8 mouse cellular contexts compared by ENCODE assay signal in the genomic region with DNA sequence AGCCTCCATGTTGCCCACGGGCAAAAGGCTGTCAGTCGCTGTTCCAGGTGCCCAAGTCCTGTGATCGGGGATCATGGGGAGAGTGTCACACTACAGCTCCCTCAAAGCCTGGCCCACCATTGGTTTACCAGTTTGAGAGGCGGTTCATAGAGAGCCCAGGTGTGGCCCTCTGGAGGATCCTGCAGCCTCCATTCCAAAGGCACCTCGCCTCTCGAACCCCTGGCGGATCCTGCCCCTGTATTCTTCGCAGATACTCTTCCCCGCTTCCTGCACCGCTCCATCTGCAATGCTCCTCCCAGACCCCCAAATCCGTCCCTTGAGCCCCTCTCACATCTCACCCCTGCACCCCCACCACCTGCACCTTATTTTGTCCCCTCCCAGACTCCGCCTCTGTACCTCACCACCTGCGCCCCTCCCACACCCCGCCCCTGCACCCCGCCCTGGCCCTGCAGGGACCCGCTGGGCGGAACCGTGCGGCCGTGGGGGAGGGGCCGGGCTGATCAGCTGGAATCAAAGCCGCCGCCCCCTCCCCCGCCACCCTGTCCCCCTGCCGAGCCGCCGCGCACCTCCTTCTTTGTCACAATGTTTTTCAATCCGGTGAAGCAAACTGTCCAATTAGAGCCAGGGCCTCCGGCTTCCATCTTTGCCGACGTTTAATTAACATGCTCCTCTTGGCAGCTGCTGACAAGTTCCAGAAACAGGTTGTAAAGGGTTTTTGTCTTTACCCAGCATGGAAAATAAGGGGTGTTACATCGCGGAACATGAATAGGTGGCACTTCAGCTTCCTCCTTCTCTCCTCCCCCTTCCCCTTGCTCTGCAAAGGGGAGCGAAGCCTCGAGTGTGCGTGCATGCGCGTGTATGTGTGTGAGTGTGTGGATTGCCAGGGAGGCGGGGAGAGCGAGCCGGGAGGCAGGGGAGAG. TPM values are rescaled to one million over a fixed set of nuclear protein-coding genes. Genes with fewer than 3 reads are reported as not detected.
DNase-seq lines count a peak whose midpoint lies in the region; ATAC-seq and TF ChIP-seq lines count a peak whose summit lies in the region.

No protein-coding gene starts in this region.

- WGBS in thymus, adult 2 months = 6% methylated on average over 42 of the region's 42 CpGs
- 1% methylated on average over 42 of the region's 42 CpGs for WGBS in embryonic facial prominence, embryonic 11.5 days
- WGBS in neural tube, embryonic 12.5 days = under 1% methylated on average over 42 of the region's 42 CpGs

- no peaks in the 10 kb centered on the region for H3K9me3 ChIP-seq in embryonic facial prominence, embryonic 11.5 days (replicated peaks; ENCODE audit: control insufficient read depth, low read length)
- 0 out of 2 replicates have a peak, but pooled peaks cover 4% of the 10 kb centered on the region for H3K9me3 ChIP-seq in neural tube, embryonic 12.5 days

- ATAC-seq in embryonic facial prominence, embryonic 11.5 days (replicated peaks; ENCODE audit: insufficient number of reproducible peaks, low FRiP score, low TSS enrichment, low read depth) = peak; percentile 25; the same call in 1 of the 2 replicates
- ATAC-seq in neural tube, embryonic 12.5 days (ENCODE audit: low FRiP score, low read depth) = peak; percentile 65

- H3K27me3 ChIP-seq in thymus, adult 2 months (ENCODE audit: control insufficient read depth, insufficient read depth, low read length) = peaks cover 10% of the 10 kb centered on the region; the same call in 1 of the 2 replicates
- peaks cover 56% of the 10 kb centered on the region for H3K27me3 ChIP-seq in embryonic facial prominence, embryonic 11.5 days (ENCODE audit: control insufficient read depth, insufficient read depth, low read length)
- peaks cover 58% of the 10 kb centered on the region for H3K27me3 ChIP-seq in neural tube, embryonic 12.5 days (replicated peaks)

- no peak overlapping the region for H3K9ac ChIP-seq in embryonic facial prominence, embryonic 11.5 days (replicated peaks; ENCODE audit: low read length)
- H3K9ac ChIP-seq in neural tube, embryonic 12.5 days = peak overlapping the region; percentile 57

- TF ChIP-seq CTCF in thymus, adult 2 months (IDR thresholded peaks at IDR 0.05; ENCODE audit: borderline replicate concordance, control insufficient read depth, extremely low read depth, insufficient read depth, low read length, poor library complexity) = no peak

- H3K27ac ChIP-seq in thymus, adult 2 months (ENCODE audit: control insufficient read depth, insufficient read depth, low read length) = no peak overlapping the region
- H3K27ac ChIP-seq in embryonic facial prominence, embryonic 11.5 days (replicated peaks; ENCODE audit: low read depth, low read length) = no peak overlapping the region
- peak overlapping the region; percentile 58 for H3K27ac ChIP-seq in neural tube, embryonic 12.5 days

- H3K4me3 ChIP-seq in thymus, adult 2 months (ENCODE audit: control insufficient read depth, insufficient read depth, low read length) = no peak overlapping the region
- H3K4me3 ChIP-seq in embryonic facial prominence, embryonic 11.5 days (ENCODE audit: low read depth, low read length) = peak overlapping the region; percentile 14
- peak overlapping the region; percentile 32 for H3K4me3 ChIP-seq in neural tube, embryonic 12.5 days

- intact Hi-C loops in left cerebral cortex, postnatal 4 days (cut with DNase I) = loop anchor here (5.0 kb wide), 1 partner anchor 35 kb away; no protein-coding TSS in a partner anchor
- intact Hi-C loops in heart, postnatal 14 days (cut with DNase I) = no loop called here

- no peaks in the 10 kb centered on the region for H3K36me3 ChIP-seq in thymus, adult 2 months (ENCODE audit: control insufficient read depth, insufficient read depth, low read length)
- no peaks in the 10 kb centered on the region for H3K36me3 ChIP-seq in embryonic facial prominence, embryonic 11.5 days (replicated peaks; ENCODE audit: control insufficient read depth, insufficient read depth, low read depth, low read length)
- H3K36me3 ChIP-seq in neural tube, embryonic 12.5 days = no peaks in the 10 kb centered on the region

- DNase-seq in thymus, adult 2 months = peak; percentile 16
- no peak for DNase-seq in thymus, postnatal 10 days (ENCODE audit: low spot score in 2 of 2)
- DNase-seq in embryonic facial prominence, embryonic 11.5 days (ENCODE audit: low spot score) = peak; percentile 59
- peak; percentile 47 for DNase-seq in induced T-regulatory cell, adult 2 months (ENCODE audit: low read depth)
- peak; percentile 65 for DNase-seq in left cerebral cortex, postnatal 4 days
- no peak for DNase-seq in gastrocnemius, adult 8-10 months (ENCODE audit: low spot score in 2 of 2)
- DNase-seq in heart, postnatal 14 days = no peak

- H3K4me1 ChIP-seq in thymus, adult 2 months (replicated peaks; ENCODE audit: control insufficient read depth, insufficient read depth, low read length) = peaks cover 9% of the 10 kb centered on the region; the same call in 1 of the 2 replicates
- no peaks in the 10 kb centered on the region for H3K4me1 ChIP-seq in embryonic facial prominence, embryonic 11.5 days (ENCODE audit: control insufficient read depth, insufficient read depth, low read length)
- peaks cover 40% of the 10 kb centered on the region for H3K4me1 ChIP-seq in neural tube, embryonic 12.5 days

- no peak for TF ChIP-seq POLR2A in thymus, adult 2 months (IDR thresholded peaks at IDR 0.05; ENCODE audit: control insufficient read depth, extremely low read depth, insufficient read depth, low read length, poor library complexity)

- peak overlapping the region; percentile 49 for H3K4me2 ChIP-seq in embryonic facial prominence, embryonic 11.5 days (ENCODE audit: low read depth, low read length)
- peak overlapping the region; percentile 72 for H3K4me2 ChIP-seq in neural tube, embryonic 12.5 days (replicated peaks)

RNA-seq across cellular contexts. Expression of gene Rhcg, which starts 25.4 kb away (rescaled TPM):
- polyA plus RNA-seq in thymus, adult 2 months (2012; rRNA removed) = 0.56 and 1.2 TPM in 2 replicates
- 0.53 and 0.67 TPM in 2 replicates for polyA plus RNA-seq in embryonic facial prominence, embryonic 11.5 days (2014; fragmentation: Nextera tagmentation; extraction: Ambion mirVana)
- 1 to 10 TPM; 2.4 to 3.7 TPM for total RNA-seq in left cerebral cortex, postnatal 4 days (2021)
- 3.3 and 3.6 TPM in 2 replicates for polyA plus RNA-seq in neural tube, embryonic 12.5 days (2016; fragmentation: Nextera tagmentation; extraction: Ambion mirVana)
- total RNA-seq in gastrocnemius, adult 8-10 months (2022) = under 1 TPM in 1 of 4 experiments, not detected in 3; 0.15 TPM
- total RNA-seq in heart, postnatal 14 days (2021) = not detected

Comparison
In these comparisons a context has a peak if more than half of its experiments do, and no peak if none do; other contexts are left out.
1. DNase-seq: peak in thymus, adult 2 months (single experiment), embryonic facial prominence, embryonic 11.5 days (single experiment), induced T-regulatory cell, adult 2 months (single experiment) and left cerebral cortex, postnatal 4 days (single experiment); none in thymus, postnatal 10 days (0 of 2), gastrocnemius, adult 8-10 months (0 of 2) and heart, postnatal 14 days (0 of 2).